In the genomic region with DNA sequence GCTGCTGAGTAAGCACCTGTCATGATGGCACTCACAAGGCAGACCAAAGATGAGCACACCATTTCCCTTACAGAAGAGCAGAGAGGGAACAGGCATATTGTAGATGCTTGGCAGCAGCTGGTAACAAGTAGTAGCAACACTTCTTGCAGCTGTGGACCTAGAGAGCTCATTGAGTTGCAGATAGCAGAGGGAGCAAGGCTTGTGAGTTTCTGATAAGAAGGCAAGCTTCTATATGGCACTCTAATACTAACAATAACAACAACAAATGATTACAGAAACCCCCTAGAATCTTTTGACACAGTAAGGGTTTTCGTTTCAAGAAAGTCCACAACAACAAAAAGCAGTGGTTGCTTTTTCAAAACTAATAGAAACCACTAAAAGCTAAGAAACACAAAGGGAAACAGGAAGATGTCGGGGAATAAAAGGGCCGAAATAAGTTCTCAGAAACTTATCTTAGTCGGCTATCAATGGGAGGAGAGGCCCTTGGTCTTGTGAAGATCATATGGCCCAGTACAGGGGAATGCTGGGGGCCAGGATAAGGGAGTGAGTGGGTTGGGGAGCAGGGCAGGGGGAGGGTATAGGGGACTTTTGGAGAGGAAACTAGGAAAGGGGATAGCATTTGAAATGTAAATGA, we compare ENCODE assay signal across 14 mouse cellular contexts.
DNase-seq lines count a peak whose midpoint lies in the region; ATAC-seq and TF ChIP-seq lines count a peak whose summit lies in the region.
"Had no signal": no experiment of that assay in that cellular context is flagged by ENCODE, and none has a peak within 500 bp of the region (broad histone marks: within the 10 kb centered on the region; RNA-seq: fewer than 3 reads in every experiment).

No protein-coding gene starts in this region.

- no peaks in the 10 kb centered on the region for H3K27me3 ChIP-seq in liver, embryonic 15.5 days
- H3K27me3 ChIP-seq in forebrain, postnatal 0 days (ENCODE audit: insufficient read depth, low read length), result no peaks in the 10 kb centered on the region
- H3K27me3 ChIP-seq: midbrain, embryonic 12.5 days had no signal

- H3K27ac ChIP-seq in liver, embryonic 15.5 days (replicated peaks), result peak overlapping the region; percentile 94
- H3K27ac ChIP-seq in forebrain, postnatal 0 days (ENCODE audit: low read depth, low read length), result no peak overlapping the region
- H3K27ac ChIP-seq: embryonic facial prominence, embryonic 10.5 days; forebrain, embryonic 10.5 days; midbrain, embryonic 12.5 days had no signal

- peak; percentile 83 for ATAC-seq in common myeloid progenitor, adult 5-6 weeks (replicated peaks; ENCODE audit: low read depth, poor library complexity, severe bottlenecking)
- ATAC-seq in liver, embryonic 15.5 days (ENCODE audit: insufficient read depth), result peak; percentile 98
- ATAC-seq in forebrain, postnatal 0 days, result no peak

- peak overlapping the region; percentile 64 for H3K4me2 ChIP-seq in liver, embryonic 15.5 days
- no peak overlapping the region for H3K4me2 ChIP-seq in forebrain, postnatal 0 days (ENCODE audit: low read depth)
- H3K4me2 ChIP-seq: midbrain, embryonic 12.5 days had no signal

- H3K4me1 ChIP-seq in liver, embryonic 15.5 days (replicated peaks), result peaks cover 42% of the 10 kb centered on the region
- H3K4me1 ChIP-seq in forebrain, postnatal 0 days (ENCODE audit: insufficient read depth), result no peaks in the 10 kb centered on the region
- H3K4me1 ChIP-seq: embryonic facial prominence, embryonic 10.5 days; forebrain, embryonic 10.5 days; midbrain, embryonic 12.5 days had no signal

- 0 out of 2 replicates have a peak overlapping the region, but pooled peaks have one; percentile 18 for H3K9ac ChIP-seq in liver, embryonic 15.5 days
- H3K9ac ChIP-seq in forebrain, postnatal 0 days, result no peak overlapping the region
- H3K9ac ChIP-seq: midbrain, embryonic 12.5 days had no signal

- 15% methylated on average over 4 of the region's 4 CpGs for WGBS in liver, embryonic 15.5 days (ENCODE audit: insufficient replicate concordance)
- 73% methylated on average over 4 of the region's 4 CpGs for WGBS in forebrain, postnatal 0 days

- H3K9me3 ChIP-seq in liver, embryonic 15.5 days (replicated peaks), result no peaks in the 10 kb centered on the region
- H3K9me3 ChIP-seq in forebrain, postnatal 0 days (ENCODE audit: low read length), result 0 out of 2 replicates have a peak, but pooled peaks cover 3% of the 10 kb centered on the region
- H3K9me3 ChIP-seq: embryonic facial prominence, embryonic 10.5 days had no signal

- peak overlapping the region; percentile 30 for H3K4me3 ChIP-seq in liver, embryonic 15.5 days (replicated peaks)
- H3K4me3 ChIP-seq in forebrain, postnatal 0 days (ENCODE audit: low read depth, low read length), result no peak overlapping the region
- H3K4me3 ChIP-seq: embryonic facial prominence, embryonic 10.5 days; forebrain, embryonic 10.5 days; midbrain, embryonic 12.5 days; myocyte had no signal

- no peaks in the 10 kb centered on the region for H3K36me3 ChIP-seq in liver, embryonic 15.5 days (replicated peaks)
- H3K36me3 ChIP-seq in forebrain, postnatal 0 days (ENCODE audit: insufficient read depth), result no peaks in the 10 kb centered on the region
- H3K36me3 ChIP-seq: embryonic facial prominence, embryonic 10.5 days; forebrain, embryonic 10.5 days; midbrain, embryonic 12.5 days had no signal

- peak; percentile 24 for DNase-seq in spleen, adult 12 weeks (ENCODE audit: low spot score)
- no peak for DNase-seq in spleen, postnatal 14 days (ENCODE audit: low spot score in 2 of 2)
- DNase-seq in forebrain, postnatal 0 days, result no peak
- DNase-seq in retina, embryonic 14.5 days (ENCODE audit: low spot score), result no peak
- no peak for DNase-seq in natural killer cell, adult 2 months (ENCODE audit: low spot score in 2 of 2)
- DNase-seq: cerebellum, adult 9-10 months; heart, postnatal 4 days; kidney, postnatal 10 days had no signal

- TF ChIP-seq CTCF in forebrain, postnatal 0 days (IDR thresholded peaks at IDR 0.05; ENCODE audit: low read depth), result no peak
